Mouse (Mus musculus) stomach, embryonic 15.5 days (tissue): ENCODE results near the gene Trim33. TPM values are rescaled to one million over a fixed set of nuclear protein-coding genes. Genes with fewer than 3 reads are reported as not detected.

ENCODE experiments used
- ATAC-seq: fragments of 200-750 bp; cut with Nextera tagmentation; 2 replicates; pipeline ENCODE4 v1.8.0; 2017; ENCODE audit warnings: low read depth, moderate number of reproducible peaks, moderate TSS enrichment; ENCODE audit not compliant: insufficient read depth, low FRiP score
- H3K27ac ChIP-seq: fragments of 300-500 bp; sonication (generic); 2 replicates; pipeline ENCODE4 v1.5.1; 2015; ENCODE audit warnings: mild to moderate bottlenecking, inconsistent platforms
- H3K27me3 ChIP-seq: fragments of 300-500 bp; sonication (generic); replicated peaks from 2 replicates; pipeline ENCODE4 v1.6.1; 2015; ENCODE audit warnings: inconsistent platforms
- H3K36me3 ChIP-seq: fragments of 300-500 bp; sonication (generic); 2 replicates; pipeline ENCODE4 v1.6.1; 2015; ENCODE audit warnings: inconsistent platforms
- H3K4me1 ChIP-seq: fragments of 300-500 bp; sonication (generic); 2 replicates; pipeline ENCODE4 v1.6.1; 2015; ENCODE audit warnings: inconsistent platforms
- H3K4me2 ChIP-seq: fragments of 300-500 bp; sonication (generic); 2 replicates; pipeline ENCODE4 v1.6.1; 2015; ENCODE audit warnings: mild to moderate bottlenecking, inconsistent platforms
- H3K4me3 ChIP-seq: fragments of 300-500 bp; sonication (generic); replicated peaks from 2 replicates; pipeline ENCODE4 v1.5.1; 2015; ENCODE audit warnings: inconsistent platforms
- H3K9ac ChIP-seq: fragments of 300-500 bp; sonication (generic); 2 replicates; pipeline ENCODE4 v1.6.1; 2015; ENCODE audit warnings: inconsistent platforms
- H3K9me3 ChIP-seq: fragments of 300-500 bp; sonication (generic); 2 replicates; pipeline ENCODE4 v1.6.1; 2016; ENCODE audit warnings: inconsistent platforms
- WGBS: fragments of 180-500 bp; shearing (Covaris S2); methylation state at CpG from one replicate; pipeline ENCODE4 v1.1.7; 2015; 5-methylcytosine and 5-hydroxymethylcytosine counted together
- polyA plus RNA-seq: library from polyadenylated mRNA; unstranded; fragments of >200 nt; fragmentation: Nextera tagmentation; extraction: Ambion mirVana; gene quantifications from 2 replicates; pipeline ENCODE4 v1.2.1, GENCODE M21; 2015

Gene Trim33
- 18.8 and 21.6 TPM in 2 replicates for polyA plus RNA-seq

GRCm38 (mm10) chr3:103279182-103280149, at the start of gene Trim33:
Trim33 (plus strand) TSS chr3:103279293.
- H3K4me1 ChIP-seq: peaks cover 9% of the 10 kb centered on the region
- under 1% methylated on average over 96 of the region's 136 CpGs for WGBS
- peak within 1 kb of the TSS; percentile 96 for H3K27ac ChIP-seq
- H3K4me3 ChIP-seq: peak within 1 kb of the TSS; percentile 98
- no peaks in the 10 kb centered on the region for H3K9me3 ChIP-seq
- peak within 1 kb of the TSS; percentile 97 for H3K9ac ChIP-seq
- peak; percentile 87 for ATAC-seq
- H3K4me2 ChIP-seq: peak within 1 kb of the TSS; percentile 65
- no peaks in the 10 kb centered on the region for H3K36me3 ChIP-seq
- H3K27me3 ChIP-seq: no peaks in the 10 kb centered on the region

GRCm38 (mm10) chr3:103232398-103232797, 46.7 kb upstream of the Trim33 start:
- no peak overlapping the region for H3K4me2 ChIP-seq
- H3K4me3 ChIP-seq: no peak overlapping the region
- ATAC-seq: no peak
- H3K27me3 ChIP-seq: no peaks in the 10 kb centered on the region
- H3K9ac ChIP-seq: no peak overlapping the region
- WGBS: 77% methylated on average over 4 of the region's 4 CpGs
- H3K9me3 ChIP-seq: no peaks in the 10 kb centered on the region
- H3K4me1 ChIP-seq: no peaks in the 10 kb centered on the region
- H3K27ac ChIP-seq: no peak overlapping the region
- H3K36me3 ChIP-seq: no peaks in the 10 kb centered on the region

- no peak overlapping the region for H3K27ac ChIP-seq
- 78% methylated on average over 2 of the region's 2 CpGs for WGBS
- no peaks in the 10 kb centered on the region for H3K9me3 ChIP-seq
- H3K4me2 ChIP-seq: no peak overlapping the region
- no peaks in the 10 kb centered on the region for H3K36me3 ChIP-seq
- no peak overlapping the region for H3K9ac ChIP-seq
- H3K27me3 ChIP-seq: no peaks in the 10 kb centered on the region
- no peaks in the 10 kb centered on the region for H3K4me1 ChIP-seq
- no peak for ATAC-seq
- no peak overlapping the region for H3K4me3 ChIP-seq
These were observed 37.6 kb upstream of the Trim33 start for GRCm38 (mm10) chr3:103241524-103241923.

- WGBS: 94% methylated on average over 3 of the region's 3 CpGs
- Histone ChIP-seq H3K4me2 (no peak overlapping the region), H3K4me1 (no peaks in the 10 kb centered on the region), H3K27ac (no peak overlapping the region), H3K27me3 (no peaks in the 10 kb centered on the region), H3K9me3 (no peaks in the 10 kb centered on the region), H3K4me3 (no peak overlapping the region), H3K9ac (no peak overlapping the region), H3K36me3 (no peaks in the 10 kb centered on the region)
- ATAC-seq: no peak
These were observed 36.9 kb upstream of the Trim33 start for GRCm38 (mm10) chr3:103242156-103242555.

- H3K4me2 ChIP-seq: no peak overlapping the region
- H3K4me3 ChIP-seq: no peak overlapping the region
- H3K4me1 ChIP-seq: no peaks in the 10 kb centered on the region
- no peak overlapping the region for H3K9ac ChIP-seq
- no peak overlapping the region for H3K27ac ChIP-seq
- WGBS: 68% methylated on average over 2 of the region's 2 CpGs
- H3K9me3 ChIP-seq: no peaks in the 10 kb centered on the region
- no peaks in the 10 kb centered on the region for H3K36me3 ChIP-seq
- no peaks in the 10 kb centered on the region for H3K27me3 ChIP-seq
- ATAC-seq: no peak
These were observed 35.6 kb upstream of the Trim33 start for GRCm38 (mm10) chr3:103243491-103243890.

- no peaks in the 10 kb centered on the region for H3K4me1 ChIP-seq
- H3K4me3 ChIP-seq: no peak overlapping the region
- no peak for ATAC-seq
- WGBS: 63% methylated on average over 17 of the region's 17 CpGs
- H3K27me3 ChIP-seq: no peaks in the 10 kb centered on the region
- no peaks in the 10 kb centered on the region for H3K36me3 ChIP-seq
- H3K4me2 ChIP-seq: no peak overlapping the region
- H3K9me3 ChIP-seq: no peaks in the 10 kb centered on the region
- no peak overlapping the region for H3K27ac ChIP-seq
- H3K9ac ChIP-seq: no peak overlapping the region
These were observed 32.3 kb upstream of the Trim33 start for GRCm38 (mm10) chr3:103246627-103247260.

- H3K9ac ChIP-seq: no peak overlapping the region
- WGBS: 37% methylated on average over 10 of the region's 10 CpGs
- H3K36me3 ChIP-seq: no peaks in the 10 kb centered on the region
- H3K4me1 ChIP-seq: no peaks in the 10 kb centered on the region
- no peaks in the 10 kb centered on the region for H3K27me3 ChIP-seq
- H3K4me2 ChIP-seq: no peak overlapping the region
- ATAC-seq: peak; percentile 91
- H3K9me3 ChIP-seq: no peaks in the 10 kb centered on the region
- peak overlapping the region; percentile 64 for H3K27ac ChIP-seq
- no peak overlapping the region for H3K4me3 ChIP-seq
These were observed 22.8 kb upstream of the Trim33 start for GRCm38 (mm10) chr3:103256089-103256819.

- Histone ChIP-seq H3K27ac (no peak overlapping the region), H3K4me3 (no peak overlapping the region), H3K27me3 (no peaks in the 10 kb centered on the region), H3K4me1 (no peaks in the 10 kb centered on the region), H3K4me2 (no peak overlapping the region), H3K9me3 (no peaks in the 10 kb centered on the region), H3K9ac (no peak overlapping the region), H3K36me3 (no peaks in the 10 kb centered on the region)
- 89% methylated on average over 12 of the region's 12 CpGs for WGBS
- ATAC-seq: no peak
These were observed 16.2 kb upstream of the Trim33 start for GRCm38 (mm10) chr3:103262802-103263417.

- no peaks in the 10 kb centered on the region for H3K27me3 ChIP-seq
- H3K9me3 ChIP-seq: no peaks in the 10 kb centered on the region
- no peak for ATAC-seq
- H3K36me3 ChIP-seq: no peaks in the 10 kb centered on the region
- peak overlapping the region; percentile 96 for H3K27ac ChIP-seq
- H3K4me1 ChIP-seq: peaks cover 9% of the 10 kb centered on the region
- peak overlapping the region; percentile 61 for H3K9ac ChIP-seq
- H3K4me2 ChIP-seq: peak overlapping the region; percentile 65
- H3K4me3 ChIP-seq: peak overlapping the region; percentile 98
- 6% methylated on average over 11 of the region's 11 CpGs for WGBS
These were observed 422 bp upstream of the Trim33 start for GRCm38 (mm10) chr3:103278561-103279181.

- peak; percentile 59 for ATAC-seq
- under 1% methylated on average over 36 of the region's 36 CpGs for WGBS
These were observed 1.2 kb downstream of the Trim33 start for GRCm38 (mm10) chr3:103280241-103280761.

GRCm38 (mm10) chr3:103280875-103281274, 1.8 kb downstream of the Trim33 start:
- Histone ChIP-seq H3K9ac (peak overlapping the region; percentile 97; the same call in 1 of the 2 replicates), H3K4me2 (peak overlapping the region; percentile 64), H3K9me3 (no peaks in the 10 kb centered on the region), H3K27me3 (no peaks in the 10 kb centered on the region), H3K27ac (peak overlapping the region; percentile 96; the same call in 1 of the 2 replicates), H3K4me1 (peaks cover 9% of the 10 kb centered on the region), H3K36me3 (no peaks in the 10 kb centered on the region), H3K4me3 (peak overlapping the region; percentile 98)
- no peak for ATAC-seq
- WGBS: 36% methylated on average over 5 of the region's 5 CpGs

More at GRCm38 (mm10) chr3:103280241-103280761, 1.2 kb downstream of the Trim33 start:
- peak overlapping the region; percentile 64 for H3K4me2 ChIP-seq
- peak overlapping the region; percentile 98 for H3K4me3 ChIP-seq
- H3K27ac ChIP-seq: peak overlapping the region; percentile 96
- H3K27me3 ChIP-seq: no peaks in the 10 kb centered on the region
- H3K36me3 ChIP-seq: no peaks in the 10 kb centered on the region
- peak overlapping the region; percentile 97 for H3K9ac ChIP-seq
- H3K9me3 ChIP-seq: no peaks in the 10 kb centered on the region
- peaks cover 9% of the 10 kb centered on the region for H3K4me1 ChIP-seq
